Comparison of ENCODE assay signal across 10 mouse cellular contexts in the genomic region with DNA sequence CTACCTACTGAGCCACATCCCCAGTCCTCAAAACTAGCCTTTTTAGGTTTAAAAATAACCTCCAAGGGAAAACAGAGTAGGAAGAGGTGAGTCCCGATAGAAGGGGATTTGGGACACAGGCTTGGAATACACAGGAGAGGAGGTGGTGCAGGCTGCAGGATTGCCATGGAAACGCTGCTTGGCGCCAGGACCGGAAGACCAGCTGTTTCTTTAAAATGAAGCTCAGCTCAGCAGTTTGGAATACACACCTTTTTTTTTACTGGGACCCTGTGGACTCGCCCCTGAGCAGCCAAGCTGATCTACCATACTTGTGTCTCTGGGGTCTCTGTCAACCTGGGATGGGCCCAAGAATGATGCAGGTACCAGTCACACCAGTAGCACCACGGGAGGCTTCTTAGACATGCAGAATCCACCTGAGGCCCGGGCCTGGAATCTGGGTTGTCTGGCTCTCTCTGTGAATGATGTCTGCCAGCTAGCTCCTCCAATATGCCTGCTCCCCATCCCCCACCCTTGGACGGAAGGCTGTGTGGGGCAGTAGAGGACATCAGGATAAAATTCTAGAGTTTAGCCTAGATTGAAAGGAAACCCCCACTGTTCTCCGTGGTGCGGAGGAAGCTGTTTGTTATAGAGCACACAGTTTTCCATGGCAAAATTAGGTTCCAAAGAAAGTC. TPM values are rescaled to one million over a fixed set of nuclear protein-coding genes. Genes with fewer than 3 reads are reported as not detected.
DNase-seq lines count a peak whose midpoint lies in the region; ATAC-seq and TF ChIP-seq lines count a peak whose summit lies in the region.
"Had no signal": no experiment of that assay in that cellular context is flagged by ENCODE, and none has a peak within 500 bp of the region (broad histone marks: within the 10 kb centered on the region; RNA-seq: fewer than 3 reads in every experiment).

No protein-coding gene starts in this region.

- DNase-seq in layer of hippocampus, adult 11-12 months (ENCODE audit: low spot score) = peak; percentile 73
- no peak for DNase-seq in layer of hippocampus, adult 9-10 months (ENCODE audit: low spot score)
- peak; percentile 66 to 86 for DNase-seq in left cerebral cortex, adult 9 months (ENCODE audit: low spot score in 2 of 2)
- peak; percentile 69 for DNase-seq in right cerebral cortex, postnatal 14 days
- DNase-seq in heart, embryonic 10.5 days (ENCODE audit: low spot score) = no peak

- H3K4me2 ChIP-seq in forebrain, embryonic 16.5 days (ENCODE audit: low read length) = no peak overlapping the region
- no peak overlapping the region for H3K4me2 ChIP-seq in intestine, embryonic 15.5 days (replicated peaks)
- no peak overlapping the region for H3K4me2 ChIP-seq in intestine, postnatal 0 days (replicated peaks; ENCODE audit: low read depth)
- H3K4me2 ChIP-seq: heart, embryonic 12.5 days; liver, embryonic 15.5 days had no signal

- H3K4me1 ChIP-seq in forebrain, embryonic 16.5 days (replicated peaks; ENCODE audit: control insufficient read depth, insufficient read depth, low read length) = peaks cover 9% of the 10 kb centered on the region
- H3K4me1 ChIP-seq in intestine, embryonic 15.5 days (replicated peaks) = peaks cover 5% of the 10 kb centered on the region; the same call in 1 of the 2 replicates
- peaks cover 14% of the 10 kb centered on the region; the same call in 1 of the 2 replicates for H3K4me1 ChIP-seq in heart, embryonic 10.5 days
- no peaks in the 10 kb centered on the region for H3K4me1 ChIP-seq in intestine, postnatal 0 days (replicated peaks; ENCODE audit: control insufficient read depth, insufficient read depth, low read length)
- H3K4me1 ChIP-seq: liver, embryonic 15.5 days had no signal

- H3K9ac ChIP-seq in forebrain, embryonic 16.5 days (replicated peaks; ENCODE audit: low read depth, low read length) = no peak overlapping the region
- no peak overlapping the region for H3K9ac ChIP-seq in intestine, embryonic 15.5 days
- H3K9ac ChIP-seq in intestine, postnatal 0 days (ENCODE audit: low read depth, low read length) = no peak overlapping the region
- H3K9ac ChIP-seq: heart, embryonic 12.5 days; liver, embryonic 15.5 days had no signal

- H3K4me3 ChIP-seq in forebrain, embryonic 16.5 days (replicated peaks; ENCODE audit: low read length) = no peak overlapping the region
- H3K4me3 ChIP-seq in intestine, embryonic 15.5 days (replicated peaks) = no peak overlapping the region
- H3K4me3 ChIP-seq in heart, embryonic 10.5 days = no peak overlapping the region
- H3K4me3 ChIP-seq in intestine, postnatal 0 days (ENCODE audit: low read depth, low read length) = no peak overlapping the region
- H3K4me3 ChIP-seq: heart, embryonic 12.5 days; liver, embryonic 15.5 days had no signal

- no peaks in the 10 kb centered on the region for H3K9me3 ChIP-seq in forebrain, embryonic 16.5 days (ENCODE audit: control insufficient read depth, low read length)
- H3K9me3 ChIP-seq in intestine, embryonic 15.5 days = no peaks in the 10 kb centered on the region
- no peaks in the 10 kb centered on the region for H3K9me3 ChIP-seq in heart, embryonic 10.5 days
- H3K9me3 ChIP-seq in intestine, postnatal 0 days (ENCODE audit: control insufficient read depth) = no peaks in the 10 kb centered on the region
- H3K9me3 ChIP-seq: heart, embryonic 12.5 days; liver, embryonic 15.5 days had no signal

- peak; percentile 78 for ATAC-seq in forebrain, embryonic 16.5 days
- no peak for ATAC-seq in intestine, embryonic 15.5 days
- ATAC-seq in intestine, postnatal 0 days = no peak

- no peaks in the 10 kb centered on the region for H3K27me3 ChIP-seq in forebrain, embryonic 16.5 days (replicated peaks; ENCODE audit: control insufficient read depth, insufficient read depth, low read length)
- no peaks in the 10 kb centered on the region for H3K27me3 ChIP-seq in intestine, embryonic 15.5 days (replicated peaks)
- peaks cover 4% of the 10 kb centered on the region; the same call in 1 of the 2 replicates for H3K27me3 ChIP-seq in heart, embryonic 10.5 days (ENCODE audit: insufficient read depth, poor library complexity, severe bottlenecking)
- H3K27me3 ChIP-seq in intestine, postnatal 0 days (replicated peaks; ENCODE audit: control insufficient read depth, insufficient read depth, low read length) = no peaks in the 10 kb centered on the region
- H3K27me3 ChIP-seq: heart, embryonic 12.5 days; liver, embryonic 15.5 days had no signal

- 15% methylated on average over 10 of the region's 10 CpGs for WGBS in forebrain, embryonic 16.5 days
- 29% methylated on average over 10 of the region's 10 CpGs for WGBS in intestine, embryonic 15.5 days
- WGBS in heart, embryonic 10.5 days = 27% methylated on average over 10 of the region's 10 CpGs
- WGBS in intestine, postnatal 0 days = 34% methylated on average over 10 of the region's 10 CpGs

- TF ChIP-seq CTCF in intestine, postnatal 0 days (IDR thresholded peaks at IDR 0.05; ENCODE audit: low read depth) = no peak

- H3K36me3 ChIP-seq in forebrain, embryonic 16.5 days (ENCODE audit: control insufficient read depth, insufficient read depth) = no peaks in the 10 kb centered on the region
- no peaks in the 10 kb centered on the region for H3K36me3 ChIP-seq in intestine, embryonic 15.5 days
- H3K36me3 ChIP-seq in heart, embryonic 10.5 days = no peaks in the 10 kb centered on the region
- no peaks in the 10 kb centered on the region for H3K36me3 ChIP-seq in intestine, postnatal 0 days (ENCODE audit: control insufficient read depth, insufficient read depth)
- H3K36me3 ChIP-seq: heart, embryonic 12.5 days; liver, embryonic 15.5 days had no signal

- peak overlapping the region; percentile 41; the same call in 1 of the 2 replicates for H3K27ac ChIP-seq in forebrain, embryonic 16.5 days (ENCODE audit: low read length)
- no peak overlapping the region for H3K27ac ChIP-seq in intestine, embryonic 15.5 days
- H3K27ac ChIP-seq in heart, embryonic 10.5 days = no peak overlapping the region
- no peak overlapping the region for H3K27ac ChIP-seq in intestine, postnatal 0 days (ENCODE audit: low read depth, low read length)
- H3K27ac ChIP-seq: liver, embryonic 15.5 days had no signal

RNA-seq across cellular contexts. Expression of a gene that starts 19.5 kb away (rescaled TPM):
- 11.5 and 24.0 TPM in 2 replicates for polyA plus RNA-seq in forebrain, embryonic 16.5 days (2015; fragmentation: Nextera tagmentation; extraction: Ambion mirVana)
- polyA plus RNA-seq in intestine, embryonic 15.5 days (2015; fragmentation: Nextera tagmentation; extraction: Ambion mirVana) = 6.4 and 6.6 TPM in 2 replicates
- 0.92 and 1.2 TPM in 2 replicates for polyA plus RNA-seq in heart, embryonic 10.5 days (2016; fragmentation: Nextera tagmentation; extraction: Ambion mirVana)
- polyA plus RNA-seq in intestine, postnatal 0 days (2015; fragmentation: Nextera tagmentation; extraction: Ambion mirVana) = 1.7 and 2.5 TPM in 2 replicates

Comparison
In these comparisons a context has a peak if more than half of its experiments do, and no peak if none do; other contexts are left out.
1. DNase-seq: peak in layer of hippocampus, adult 11-12 months (single experiment), left cerebral cortex, adult 9 months (2 of 2) and right cerebral cortex, postnatal 14 days (single experiment); none in layer of hippocampus, adult 9-10 months (single experiment) and heart, embryonic 10.5 days (single experiment).